Mouse (Mus musculus) spleen, postnatal 0 days (tissue): ENCODE results near the gene Srebf1. TPM values are rescaled to one million over a fixed set of nuclear protein-coding genes. Genes with fewer than 3 reads are reported as not detected.

Experiments used
- polyA plus RNA-seq: library from polyadenylated mRNA; unstranded; fragments of >200 nt; fragmentation: Nextera tagmentation; extraction: Ambion mirVana; gene quantifications from 2 replicates; pipeline ENCODE4 v1.2.1, GENCODE M21; 2015

The Srebf1 gene
- 31.0 and 37.9 TPM in 2 replicates for polyA plus RNA-seq

GRCm38 (mm10) chr11:60222469-60223236, at the start of gene Srebf1:
Srebf1 (minus strand) TSS chr11:60222581.

Other genes starting within 250 kb of the Srebf1 start
- 6.5 and 6.7 TPM in 2 replicates for gene Pemt, start 176.1 kb downstream of the Srebf1 start, polyA plus RNA-seq
- 10.8 and 12.8 TPM in 2 replicates for gene Rai1, start 117.6 kb downstream of the Srebf1 start, polyA plus RNA-seq
- gene Tom1l2, start 130.3 kb upstream of the Srebf1 start, polyA plus RNA-seq: 7.1 and 9.7 TPM in 2 replicates
- 0.31 and 0.67 TPM in 2 replicates for gene Drc3, start 130.7 kb upstream of the Srebf1 start, polyA plus RNA-seq
- gene Gid4, start 194.6 kb upstream of the Srebf1 start, polyA plus RNA-seq: 10.3 and 11.1 TPM in 2 replicates
- 29.7 and 30.1 TPM in 2 replicates for gene Atpaf2, start 195.9 kb upstream of the Srebf1 start, polyA plus RNA-seq
- 31.5 and 32.1 TPM in 2 replicates for gene Drg2, start 232.0 kb upstream of the Srebf1 start, polyA plus RNA-seq
- 0.08 and 0.13 TPM in 2 replicates for gene Myo15, start 246.8 kb upstream of the Srebf1 start, polyA plus RNA-seq